Mouse (Mus musculus) frontal cortex, postnatal 14 days (tissue): ENCODE data around the gene Cacna1h.

Source experiments
- DNase-seq, 2 experiments: peaks; one replicate each; pipeline ENCODE4 v3.0.0; 2022; ENCODE audit warnings: low spot score in 2 of 2

Cacna1h gene

GRCm38 (mm10) chr17:25433617-25434606, at the start of gene Cacna1h:
TSS of gene Cacna1h (minus strand) at chr17:25433783.
- peak; percentile 60 for DNase-seq

- no peak for DNase-seq
These were observed 48.5 kb upstream of the Cacna1h start for GRCm38 (mm10) chr17:25482092-25482491.

GRCm38 (mm10) chr17:25480820-25481219, 47.2 kb upstream of the Cacna1h start:
- no peak for DNase-seq

- DNase-seq: no peak
These were observed 46.6 kb upstream of the Cacna1h start for GRCm38 (mm10) chr17:25480152-25480551.

GRCm38 (mm10) chr17:25475946-25476744, 42.6 kb upstream of the Cacna1h start:
- peak in 1 of 2 experiments; percentile 67 for DNase-seq

- peak; percentile 41 to 61 for DNase-seq
These were observed 40.9 kb upstream of the Cacna1h start for GRCm38 (mm10) chr17:25474330-25475077.

GRCm38 (mm10) chr17:25472044-25472443, 38.5 kb upstream of the Cacna1h start:
- no peak for DNase-seq

GRCm38 (mm10) chr17:25471418-25471817, 37.8 kb upstream of the Cacna1h start:
- DNase-seq: no peak

- peak in 1 of 2 experiments; percentile 66 for DNase-seq
These were observed 36.2 kb upstream of the Cacna1h start for GRCm38 (mm10) chr17:25469798-25470197.

GRCm38 (mm10) chr17:25468301-25468700, 34.7 kb upstream of the Cacna1h start:
- no peak for DNase-seq

GRCm38 (mm10) chr17:25467781-25468180, 34.2 kb upstream of the Cacna1h start:
- DNase-seq: no peak

- no peak for DNase-seq
These were observed 32.7 kb upstream of the Cacna1h start for GRCm38 (mm10) chr17:25466257-25466656.

GRCm38 (mm10) chr17:25464091-25464490, 30.5 kb upstream of the Cacna1h start:
- DNase-seq: no peak

- no peak for DNase-seq
These were observed 29.9 kb upstream of the Cacna1h start for GRCm38 (mm10) chr17:25463326-25463945.

GRCm38 (mm10) chr17:25462236-25462875, 28.8 kb upstream of the Cacna1h start:
- no peak for DNase-seq

GRCm38 (mm10) chr17:25456540-25456939, 23.0 kb upstream of the Cacna1h start:
- peak; percentile 64 to 65 for DNase-seq

GRCm38 (mm10) chr17:25454272-25454671, 20.7 kb upstream of the Cacna1h start, which contains the start of gene Tekt4:
TSS of gene Tekt4 (plus strand) at chr17:25454615.
- no peak for DNase-seq

GRCm38 (mm10) chr17:25452246-25452965, 18.8 kb upstream of the Cacna1h start:
- DNase-seq: no peak

- no peak for DNase-seq
These were observed 16.7 kb upstream of the Cacna1h start for GRCm38 (mm10) chr17:25450329-25450728.

GRCm38 (mm10) chr17:25447865-25448264, 14.3 kb upstream of the Cacna1h start:
- DNase-seq: no peak
